Mouse (Mus musculus): ENCODE measurements around the gene Tcf7. TPM values are rescaled to one million over a fixed set of nuclear protein-coding genes. Genes with fewer than 3 reads are reported as not detected.
A peak's percentile ranks its signal among the peaks of the same experiment; 100 is the strongest.

The Tcf7 gene
- polyA plus RNA-seq, 1 experiment from 2014 or later = 6.3 TPM

GRCm38 (mm10) chr11:52306431-52306830 is 23.6 kb upstream of the Tcf7 start:
- ATAC-seq (ENCODE audit: insufficient number of reproducible peaks, low FRiP score) = no peak
- Histone ChIP-seq H3K4me2 (no peak overlapping the region), H3K4me3 (no peak overlapping the region), H3K9ac (no peak overlapping the region), H3K36me3 (no peaks in the 10 kb centered on the region), H3K27me3 (replicated peaks) (no peaks in the 10 kb centered on the region), H3K4me1 (replicated peaks) (peaks cover 4% of the 10 kb centered on the region; the same call in 1 of the 2 replicates), H3K27ac (ENCODE audit: poor library complexity, severe bottlenecking) (no peak overlapping the region), H3K9me3 (replicated peaks) (no peaks in the 10 kb centered on the region)
- WGBS = 72% methylated on average over 7 of the region's 7 CpGs

GRCm38 (mm10) chr11:52305266-52305665 is 22.5 kb upstream of the Tcf7 start:
- peaks cover 4% of the 10 kb centered on the region; the same call in 1 of the 2 replicates for H3K4me1 ChIP-seq (replicated peaks)
- H3K4me3 ChIP-seq = no peak overlapping the region

GRCm38 (mm10) chr11:52302668-52303067 is 19.9 kb upstream of the Tcf7 start:
- no peaks in the 10 kb centered on the region for H3K9me3 ChIP-seq (replicated peaks)
- no peaks in the 10 kb centered on the region for H3K27me3 ChIP-seq (replicated peaks)
- ATAC-seq (ENCODE audit: insufficient number of reproducible peaks, low FRiP score) = no peak
- no peak overlapping the region for H3K4me2 ChIP-seq
- peaks cover 9% of the 10 kb centered on the region; the same call in 1 of the 2 replicates for H3K4me1 ChIP-seq (replicated peaks)
- H3K36me3 ChIP-seq = no peaks in the 10 kb centered on the region
- 84% methylated on average over 3 of the region's 3 CpGs for WGBS
- H3K9ac ChIP-seq = no peak overlapping the region
- H3K4me3 ChIP-seq = no peak overlapping the region
- no peak overlapping the region for H3K27ac ChIP-seq (ENCODE audit: poor library complexity, severe bottlenecking)

More at GRCm38 (mm10) chr11:52305266-52305665, 22.5 kb upstream of the Tcf7 start:
- no peaks in the 10 kb centered on the region for H3K27me3 ChIP-seq (replicated peaks)
- no peaks in the 10 kb centered on the region for H3K9me3 ChIP-seq (replicated peaks)
- no peak for ATAC-seq (ENCODE audit: insufficient number of reproducible peaks, low FRiP score)
- H3K36me3 ChIP-seq = no peaks in the 10 kb centered on the region
- H3K9ac ChIP-seq = no peak overlapping the region
- WGBS = 24% methylated on average over 4 of the region's 4 CpGs
- no peak overlapping the region for H3K4me2 ChIP-seq
- H3K27ac ChIP-seq (ENCODE audit: poor library complexity, severe bottlenecking) = no peak overlapping the region

- Histone ChIP-seq H3K27ac (ENCODE audit: poor library complexity, severe bottlenecking) (no peak overlapping the region), H3K9ac (no peak overlapping the region), H3K36me3 (no peaks in the 10 kb centered on the region), H3K4me3 (no peak overlapping the region), H3K4me2 (no peak overlapping the region), H3K4me1 (replicated peaks) (0 out of 2 replicates have a peak, but pooled peaks cover 6% of the 10 kb centered on the region), H3K9me3 (replicated peaks) (no peaks in the 10 kb centered on the region), H3K27me3 (replicated peaks) (no peaks in the 10 kb centered on the region)
- WGBS = 43% methylated on average over 7 of the region's 7 CpGs
- 0 out of 2 replicates have a peak, but pooled peaks have one; percentile 29 for ATAC-seq (ENCODE audit: insufficient number of reproducible peaks, low FRiP score)
Observed at GRCm38 (mm10) chr11:52299687-52300086, 16.9 kb upstream of the Tcf7 start.

GRCm38 (mm10) chr11:52298955-52299354 is 16.1 kb upstream of the Tcf7 start:
- H3K9me3 ChIP-seq (replicated peaks) = no peaks in the 10 kb centered on the region
- no peaks in the 10 kb centered on the region for H3K36me3 ChIP-seq
- H3K4me3 ChIP-seq = no peak overlapping the region
- no peak for ATAC-seq (ENCODE audit: insufficient number of reproducible peaks, low FRiP score)
- no peak overlapping the region for H3K9ac ChIP-seq
- H3K4me1 ChIP-seq (replicated peaks) = 0 out of 2 replicates have a peak, but pooled peaks cover 6% of the 10 kb centered on the region
- 75% methylated on average over 9 of the region's 9 CpGs for WGBS
- H3K27ac ChIP-seq (ENCODE audit: poor library complexity, severe bottlenecking) = no peak overlapping the region
- H3K27me3 ChIP-seq (replicated peaks) = no peaks in the 10 kb centered on the region
- H3K4me2 ChIP-seq = no peak overlapping the region

GRCm38 (mm10) chr11:52297352-52297751 is 14.5 kb upstream of the Tcf7 start:
- 11% methylated on average over 9 of the region's 9 CpGs for WGBS
- H3K9ac ChIP-seq = no peak overlapping the region
- ATAC-seq (ENCODE audit: insufficient number of reproducible peaks, low FRiP score) = no peak
- no peaks in the 10 kb centered on the region for H3K9me3 ChIP-seq (replicated peaks)
- H3K27ac ChIP-seq (ENCODE audit: poor library complexity, severe bottlenecking) = no peak overlapping the region
- no peak overlapping the region for H3K4me3 ChIP-seq
- 0 out of 2 replicates have a peak, but pooled peaks cover 6% of the 10 kb centered on the region for H3K4me1 ChIP-seq (replicated peaks)
- H3K4me2 ChIP-seq = no peak overlapping the region
- H3K36me3 ChIP-seq = no peaks in the 10 kb centered on the region
- H3K27me3 ChIP-seq (replicated peaks) = no peaks in the 10 kb centered on the region

GRCm38 (mm10) chr11:52294103-52294502 is 11.3 kb upstream of the Tcf7 start:
- no peaks in the 10 kb centered on the region for H3K36me3 ChIP-seq
- no peaks in the 10 kb centered on the region for H3K27me3 ChIP-seq (replicated peaks)
- 74% methylated on average over 9 of the region's 9 CpGs for WGBS
- no peak overlapping the region for H3K4me3 ChIP-seq
- no peak overlapping the region for H3K4me2 ChIP-seq
- H3K9ac ChIP-seq = no peak overlapping the region
- H3K9me3 ChIP-seq (replicated peaks) = no peaks in the 10 kb centered on the region
- H3K27ac ChIP-seq (ENCODE audit: poor library complexity, severe bottlenecking) = no peak overlapping the region
- no peaks in the 10 kb centered on the region for H3K4me1 ChIP-seq (replicated peaks)
- ATAC-seq (ENCODE audit: insufficient number of reproducible peaks, low FRiP score) = no peak

- WGBS = 67% methylated on average over 6 of the region's 6 CpGs
- no peaks in the 10 kb centered on the region for H3K36me3 ChIP-seq
- no peak for ATAC-seq (ENCODE audit: insufficient number of reproducible peaks, low FRiP score)
Observed at GRCm38 (mm10) chr11:52292894-52293293, 10.1 kb upstream of the Tcf7 start.

GRCm38 (mm10) chr11:52292346-52292745 is 9.5 kb upstream of the Tcf7 start:
- H3K4me3 ChIP-seq = no peak overlapping the region
- H3K9me3 ChIP-seq (replicated peaks) = no peaks in the 10 kb centered on the region
- no peak overlapping the region for H3K4me2 ChIP-seq
- H3K27ac ChIP-seq (ENCODE audit: poor library complexity, severe bottlenecking) = no peak overlapping the region
- no peaks in the 10 kb centered on the region for H3K36me3 ChIP-seq
- no peaks in the 10 kb centered on the region for H3K4me1 ChIP-seq (replicated peaks)
- 81% methylated on average over 7 of the region's 7 CpGs for WGBS
- 0 out of 2 replicates have a peak, but pooled peaks cover under 1% of the 10 kb centered on the region for H3K27me3 ChIP-seq (replicated peaks)
- ATAC-seq (ENCODE audit: insufficient number of reproducible peaks, low FRiP score) = no peak
- no peak overlapping the region for H3K9ac ChIP-seq

More at GRCm38 (mm10) chr11:52292894-52293293, 10.1 kb upstream of the Tcf7 start:
- Histone ChIP-seq H3K9me3 (replicated peaks) (no peaks in the 10 kb centered on the region), H3K4me2 (no peak overlapping the region), H3K4me3 (no peak overlapping the region), H3K27ac (ENCODE audit: poor library complexity, severe bottlenecking) (no peak overlapping the region), H3K4me1 (replicated peaks) (no peaks in the 10 kb centered on the region), H3K9ac (no peak overlapping the region), H3K27me3 (replicated peaks) (no peaks in the 10 kb centered on the region)

GRCm38 (mm10) chr11:52286958-52287305 is 4.1 kb upstream of the Tcf7 start:
- Histone ChIP-seq H3K27ac (ENCODE audit: poor library complexity, severe bottlenecking) (no peak overlapping the region), H3K9me3 (replicated peaks) (no peaks in the 10 kb centered on the region), H3K9ac (no peak overlapping the region), H3K27me3 (replicated peaks) (peaks cover 17% of the 10 kb centered on the region), H3K4me1 (replicated peaks) (peaks cover 33% of the 10 kb centered on the region), H3K4me3 (no peak overlapping the region), H3K4me2 (no peak overlapping the region), H3K36me3 (no peaks in the 10 kb centered on the region)
- ATAC-seq (ENCODE audit: insufficient number of reproducible peaks, low FRiP score) = no peak
- WGBS = 28% methylated on average over 4 of the region's 4 CpGs

- no peak overlapping the region for H3K9ac ChIP-seq
- H3K4me3 ChIP-seq = no peak overlapping the region
- no peaks in the 10 kb centered on the region for H3K36me3 ChIP-seq
- ATAC-seq (ENCODE audit: insufficient number of reproducible peaks, low FRiP score) = no peak
- H3K27me3 ChIP-seq (replicated peaks) = peaks cover 17% of the 10 kb centered on the region
- H3K9me3 ChIP-seq (replicated peaks) = no peaks in the 10 kb centered on the region
- H3K4me2 ChIP-seq = 0 out of 2 replicates have a peak overlapping the region, but pooled peaks have one; percentile 5
- WGBS = 29% methylated on average over 16 of the region's 16 CpGs
- peaks cover 33% of the 10 kb centered on the region for H3K4me1 ChIP-seq (replicated peaks)
- H3K27ac ChIP-seq (ENCODE audit: poor library complexity, severe bottlenecking) = no peak overlapping the region
Observed at GRCm38 (mm10) chr11:52286301-52286957, 3.6 kb upstream of the Tcf7 start.
